Mouse (Mus musculus): ENCODE measurements around the gene Sec16a.

DNA sequence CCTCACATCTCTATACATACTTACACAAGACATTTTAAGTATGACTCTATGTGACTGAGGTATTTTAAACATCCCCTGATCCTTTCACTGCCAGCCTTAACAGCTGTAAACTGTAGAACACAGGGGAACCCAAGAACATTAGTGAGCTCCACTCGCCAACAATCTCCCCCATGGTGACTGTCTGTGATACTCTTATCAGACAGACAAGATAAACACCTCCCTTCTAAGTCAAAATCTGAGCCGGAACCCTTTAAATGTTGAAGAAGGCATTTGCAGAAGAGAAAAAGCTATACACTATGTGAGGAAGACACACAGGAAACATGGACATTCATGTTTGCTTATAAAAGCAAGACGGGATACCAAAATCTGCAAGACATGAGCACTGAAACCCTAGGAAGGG lies 1.1 kb downstream of the Sec16a start:
- no peak for TF ChIP-seq CTCF (IDR thresholded peaks at IDR 0.05; ENCODE audit: extremely low read depth, insufficient read depth, low read length)
- no peak for TF ChIP-seq POLR2A (IDR thresholded peaks at IDR 0.05; ENCODE audit: extremely low read depth, insufficient read depth, low read length)
